Mouse (Mus musculus) kidney, adult 2 months (tissue): ENCODE results near the gene Syne3.

Experiments
- CTCF ChIP-seq: fragments of 200-500 bp; conservative IDR thresholded peaks from 2 replicates; pipeline ENCODE4 v1.5.1; 2011; ENCODE audit warnings: low read depth, mild to moderate bottlenecking, control low read depth, low read length, moderate library complexity, mixed read lengths; ENCODE audit not compliant: insufficient read depth, insufficient read length
- POLR2A ChIP-seq: fragments of 200-500 bp; IDR thresholded peaks from one replicate; pipeline ENCODE4 v1.6.1; 2011; ENCODE audit warnings: low read depth, low read length, control low read depth

DNA sequence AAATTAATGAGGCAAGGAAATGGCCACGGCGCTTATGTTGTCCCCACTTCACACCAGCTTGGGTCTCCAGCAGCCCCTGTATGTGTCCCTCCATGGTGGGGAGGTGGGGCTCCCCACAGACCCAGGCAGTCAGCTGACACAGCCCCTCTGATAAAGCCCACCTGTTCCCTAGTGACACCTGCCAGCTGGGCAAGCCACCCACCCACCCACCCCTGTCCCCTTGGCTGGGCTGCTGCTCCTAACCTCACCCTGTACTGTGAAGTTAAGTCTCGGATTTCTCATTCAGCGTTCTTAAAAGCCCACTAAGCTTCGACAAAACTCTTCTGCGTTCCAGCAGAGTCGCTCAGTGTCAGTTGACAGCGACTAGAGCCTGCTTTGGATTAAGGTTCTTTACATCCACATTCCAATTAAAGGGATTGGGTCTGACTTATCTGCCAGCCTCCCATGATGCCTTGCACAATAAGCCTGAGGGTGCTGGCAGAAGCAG is 33.2 kb downstream of the Syne3 start:
- TF ChIP-seq POLR2A = no peak
- TF ChIP-seq CTCF = no peak
